Comparison of ENCODE assay signal across 9 mouse cellular contexts in the genomic region with DNA sequence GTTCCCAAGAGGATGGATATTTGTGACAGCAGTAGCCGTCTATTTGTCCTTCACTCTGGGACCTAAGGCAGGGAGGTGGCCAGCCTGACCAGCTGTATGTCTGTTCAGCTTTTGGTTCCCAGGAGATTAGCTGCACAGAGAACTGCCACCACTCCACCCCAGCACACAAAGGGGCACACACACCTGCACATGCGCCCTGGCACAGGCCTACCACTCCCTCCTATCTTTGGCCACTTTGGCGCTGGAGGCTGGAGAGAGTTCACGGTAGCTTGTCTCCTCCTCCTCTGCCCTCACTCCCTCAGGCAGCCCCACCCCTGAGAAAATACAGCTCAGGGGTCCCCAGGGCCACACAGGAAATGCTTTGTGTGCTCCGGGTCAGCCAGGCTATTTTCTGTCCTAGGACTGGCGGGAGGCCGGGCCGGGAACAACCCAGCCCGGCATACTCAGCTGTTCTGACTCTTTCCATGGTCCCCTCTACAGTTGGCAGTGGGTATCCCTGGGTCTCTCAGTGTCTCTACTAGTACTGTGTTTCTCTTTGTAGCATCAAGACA. TPM values are rescaled to one million over a fixed set of nuclear protein-coding genes. Genes with fewer than 3 reads are reported as not detected.
DNase-seq lines count a peak whose midpoint lies in the region; ATAC-seq and TF ChIP-seq lines count a peak whose summit lies in the region.
"Had no signal": no experiment of that assay in that cellular context is flagged by ENCODE, and none has a peak within 500 bp of the region (broad histone marks: within the 10 kb centered on the region; RNA-seq: fewer than 3 reads in every experiment).

No protein-coding gene starts in this region.

- WGBS in spleen, adult 2 months = 37% methylated on average over 9 of the region's 9 CpGs
- 43% methylated on average over 9 of the region's 9 CpGs for WGBS in heart, embryonic 10.5 days
- 48% methylated on average over 9 of the region's 9 CpGs for WGBS in stomach, embryonic 16.5 days
- WGBS in midbrain, postnatal 0 days = 65% methylated on average over 9 of the region's 9 CpGs

- H3K9ac ChIP-seq in stomach, embryonic 16.5 days (ENCODE audit: low read length) = no peak overlapping the region
- H3K9ac ChIP-seq in midbrain, postnatal 0 days (replicated peaks; ENCODE audit: low read length, poor library complexity, severe bottlenecking) = no peak overlapping the region

- no peak overlapping the region for H3K4me3 ChIP-seq in spleen, adult 2 months (ENCODE audit: extremely low read depth, insufficient read depth, insufficient read length)
- H3K4me3 ChIP-seq in heart, embryonic 10.5 days = no peak overlapping the region
- H3K4me3 ChIP-seq in stomach, embryonic 16.5 days (replicated peaks; ENCODE audit: low read length) = no peak overlapping the region
- no peak overlapping the region for H3K4me3 ChIP-seq in midbrain, postnatal 0 days (ENCODE audit: low read depth, low read length)

- peak overlapping the region; percentile 33; the same call in 1 of the 2 replicates for H3K27ac ChIP-seq in spleen, adult 2 months (ENCODE audit: insufficient read depth, low read length)
- peak overlapping the region; percentile 42; the same call in 1 of the 2 replicates for H3K27ac ChIP-seq in heart, embryonic 10.5 days
- H3K27ac ChIP-seq in stomach, embryonic 16.5 days (ENCODE audit: low read length) = no peak overlapping the region
- H3K27ac ChIP-seq in midbrain, postnatal 0 days (ENCODE audit: low read depth, low read length) = no peak overlapping the region

- peaks cover 3% of the 10 kb centered on the region; the same call in 1 of the 2 replicates for H3K4me1 ChIP-seq in spleen, adult 2 months (ENCODE audit: control insufficient read depth, insufficient read depth, insufficient read length)
- H3K4me1 ChIP-seq in heart, embryonic 10.5 days = peaks cover 10% of the 10 kb centered on the region
- H3K4me1 ChIP-seq in stomach, embryonic 16.5 days (ENCODE audit: control insufficient read depth, insufficient read depth, low read length) = no peaks in the 10 kb centered on the region
- no peaks in the 10 kb centered on the region for H3K4me1 ChIP-seq in midbrain, postnatal 0 days (ENCODE audit: insufficient read depth, low read length)

- no peaks in the 10 kb centered on the region for H3K27me3 ChIP-seq in spleen, adult 2 months (ENCODE audit: control insufficient read depth, insufficient read depth, low read length)
- no peaks in the 10 kb centered on the region for H3K27me3 ChIP-seq in heart, embryonic 10.5 days (ENCODE audit: insufficient read depth, poor library complexity, severe bottlenecking)
- no peaks in the 10 kb centered on the region for H3K27me3 ChIP-seq in stomach, embryonic 16.5 days (ENCODE audit: control insufficient read depth, insufficient read depth, low read length)
- no peaks in the 10 kb centered on the region for H3K27me3 ChIP-seq in midbrain, postnatal 0 days (ENCODE audit: insufficient read depth, low read length)

- no peak for TF ChIP-seq CTCF in spleen, adult 2 months (IDR thresholded peaks at IDR 0.05; ENCODE audit: extremely low read depth, insufficient read depth, insufficient read length, insufficient replicate concordance)
- TF ChIP-seq CTCF in midbrain, postnatal 0 days (IDR thresholded peaks at IDR 0.05) = no peak

- DNase-seq in spleen, adult 2 months (ENCODE audit: low read depth in 1 of 2, low spot score in 2 of 2) = no peak
- DNase-seq in spleen, postnatal 14 days (ENCODE audit: low spot score in 2 of 2) = no peak
- no peak for DNase-seq in heart, embryonic 10.5 days (ENCODE audit: low spot score)
- peak; percentile 52 for DNase-seq in kidney, postnatal 14 days
- no peak for DNase-seq in frontal cortex, postnatal 36 days (ENCODE audit: low spot score in 2 of 2)
- no peak for DNase-seq in midbrain, postnatal 0 days (ENCODE audit: low spot score)
- no peak for DNase-seq in cerebellum, adult 9-11 months

- H3K36me3 ChIP-seq in spleen, adult 2 months (ENCODE audit: control insufficient read depth, insufficient read depth, low read length) = no peaks in the 10 kb centered on the region
- H3K36me3 ChIP-seq in heart, embryonic 10.5 days = no peaks in the 10 kb centered on the region
- no peaks in the 10 kb centered on the region for H3K36me3 ChIP-seq in stomach, embryonic 16.5 days (ENCODE audit: control insufficient read depth, insufficient read depth, low read length)
- H3K36me3 ChIP-seq in midbrain, postnatal 0 days (ENCODE audit: insufficient read depth, low read length) = no peaks in the 10 kb centered on the region

- no peak for TF ChIP-seq POLR2A in spleen, adult 2 months (IDR thresholded peaks at IDR 0.05; ENCODE audit: low read depth, low read length)

- no peak overlapping the region for H3K4me2 ChIP-seq in stomach, embryonic 16.5 days (ENCODE audit: low read depth, low read length)
- no peak overlapping the region for H3K4me2 ChIP-seq in midbrain, postnatal 0 days (ENCODE audit: low read depth, low read length, poor library complexity, severe bottlenecking)

- peak; percentile 40; the same call in 1 of the 2 replicates for ATAC-seq in stomach, embryonic 16.5 days (ENCODE audit: insufficient read depth, low FRiP score)
- no peak for ATAC-seq in midbrain, postnatal 0 days (ENCODE audit: low FRiP score)

- no peaks in the 10 kb centered on the region for H3K9me3 ChIP-seq in heart, embryonic 10.5 days
- H3K9me3 ChIP-seq in stomach, embryonic 16.5 days (replicated peaks; ENCODE audit: control insufficient read depth, low read length) = no peaks in the 10 kb centered on the region
- H3K9me3 ChIP-seq in midbrain, postnatal 0 days (ENCODE audit: low read length) = no peaks in the 10 kb centered on the region

RNA-seq across cellular contexts. Expression of gene Smim12, which starts 34.9 kb away (rescaled TPM):
- polyA plus RNA-seq in spleen, adult 2 months (2012; rRNA removed) = 19.3 and 28.6 TPM in 2 replicates
- polyA plus RNA-seq in heart, embryonic 10.5 days (2016; fragmentation: Nextera tagmentation; extraction: Ambion mirVana) = 83.2 TPM in 2 replicates
- 56.2 and 56.4 TPM in 2 replicates for polyA plus RNA-seq in stomach, embryonic 16.5 days (2015; fragmentation: Nextera tagmentation; extraction: Ambion mirVana)
- total RNA-seq in midbrain, postnatal 0 days (2014; rRNA removed) = 26.3 and 38.3 TPM in 2 replicates
- polyA plus RNA-seq in midbrain, postnatal 0 days (2015; fragmentation: Nextera tagmentation; extraction: Ambion mirVana) = 50.7 and 56.6 TPM in 2 replicates

RNA-seq across cellular contexts. Expression of gene Gja4, which starts 35.3 kb away (rescaled TPM):
- polyA plus RNA-seq in spleen, adult 2 months (2012; rRNA removed) = 15.4 and 18.1 TPM in 2 replicates
- 32.7 and 48.8 TPM in 2 replicates for polyA plus RNA-seq in heart, embryonic 10.5 days (2016; fragmentation: Nextera tagmentation; extraction: Ambion mirVana)
- 16.1 and 17.8 TPM in 2 replicates for polyA plus RNA-seq in stomach, embryonic 16.5 days (2015; fragmentation: Nextera tagmentation; extraction: Ambion mirVana)
- 24.8 and 25.8 TPM in 2 replicates for total RNA-seq in midbrain, postnatal 0 days (2014; rRNA removed)
- 21.9 and 26.5 TPM in 2 replicates for polyA plus RNA-seq in midbrain, postnatal 0 days (2015; fragmentation: Nextera tagmentation; extraction: Ambion mirVana)
- total RNA-seq: MEL had no signal

RNA-seq across cellular contexts. Expression of gene Gjb3, which starts 52.1 kb away (rescaled TPM):
- 0.08 and 0.13 TPM in 2 replicates for polyA plus RNA-seq in spleen, adult 2 months (2012; rRNA removed)
- 0.90 and 3.2 TPM in 2 replicates for polyA plus RNA-seq in heart, embryonic 10.5 days (2016; fragmentation: Nextera tagmentation; extraction: Ambion mirVana)
- polyA plus RNA-seq in stomach, embryonic 16.5 days (2015; fragmentation: Nextera tagmentation; extraction: Ambion mirVana) = 7.0 and 9.8 TPM in 2 replicates
- total RNA-seq in midbrain, postnatal 0 days (2014; rRNA removed) = 1.0 and 1.8 TPM in 2 replicates
- polyA plus RNA-seq in midbrain, postnatal 0 days (2015; fragmentation: Nextera tagmentation; extraction: Ambion mirVana) = 0.83 and 0.85 TPM in 2 replicates
- total RNA-seq: MEL had no signal

Comparison
In these comparisons a context has a peak if more than half of its experiments do, and no peak if none do; other contexts are left out.
1. H3K27ac ChIP-seq: peak in spleen, adult 2 months (single experiment) and heart, embryonic 10.5 days (single experiment); none in stomach, embryonic 16.5 days (single experiment) and midbrain, postnatal 0 days (single experiment).